Mouse (Mus musculus): Measurements from ENCODE around the gene Lhfpl3. TPM values are rescaled to one million over a fixed set of nuclear protein-coding genes. Genes with fewer than 3 reads are reported as not detected.

The Lhfpl3 gene
- total and polyA plus RNA-seq, 2 experiments from 2014 or later: 51.8 to 72.5 TPM

DNA sequence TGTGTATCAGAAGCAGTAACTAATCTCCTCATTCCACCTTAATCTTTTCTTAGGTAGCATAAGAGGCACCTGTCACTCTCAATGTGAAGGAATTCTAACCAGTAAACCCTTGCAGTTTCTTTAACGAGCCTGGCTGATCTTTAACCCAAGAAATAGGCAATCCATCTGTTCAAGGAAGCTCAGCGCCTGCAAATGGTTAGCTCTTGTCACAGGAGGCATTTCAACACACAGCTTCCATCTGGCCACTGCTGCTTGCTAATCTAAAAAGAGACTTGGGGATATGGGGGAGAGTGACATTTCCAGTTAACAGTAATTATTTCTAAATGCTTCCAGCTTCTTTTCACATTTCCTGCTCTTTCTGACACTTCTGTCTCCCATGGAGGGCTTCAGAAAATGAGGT, 182.9 kb downstream of the Lhfpl3 start:
- no peak overlapping the region for H3K9ac ChIP-seq (replicated peaks; ENCODE audit: low read length, poor library complexity, severe bottlenecking)
- no peaks in the 10 kb centered on the region for H3K9me3 ChIP-seq (ENCODE audit: low read length)
- ATAC-seq (ENCODE audit: low FRiP score): no peak
- H3K36me3 ChIP-seq (ENCODE audit: insufficient read depth, low read length): no peaks in the 10 kb centered on the region
- no peaks in the 10 kb centered on the region for H3K4me1 ChIP-seq (ENCODE audit: insufficient read depth, low read length)
- no peak for TF ChIP-seq CTCF (IDR thresholded peaks at IDR 0.05)
- H3K27ac ChIP-seq (ENCODE audit: low read depth, low read length): no peak overlapping the region
- DNase-seq (ENCODE audit: low spot score): peak; percentile 35
- no peaks in the 10 kb centered on the region for H3K27me3 ChIP-seq (ENCODE audit: insufficient read depth, low read length)
- no peak overlapping the region for H3K4me2 ChIP-seq (ENCODE audit: low read depth, low read length, poor library complexity, severe bottlenecking)
- 59% methylated on average over 2 of the region's 2 CpGs for WGBS
- no peak overlapping the region for H3K4me3 ChIP-seq (ENCODE audit: low read depth, low read length)

DNA sequence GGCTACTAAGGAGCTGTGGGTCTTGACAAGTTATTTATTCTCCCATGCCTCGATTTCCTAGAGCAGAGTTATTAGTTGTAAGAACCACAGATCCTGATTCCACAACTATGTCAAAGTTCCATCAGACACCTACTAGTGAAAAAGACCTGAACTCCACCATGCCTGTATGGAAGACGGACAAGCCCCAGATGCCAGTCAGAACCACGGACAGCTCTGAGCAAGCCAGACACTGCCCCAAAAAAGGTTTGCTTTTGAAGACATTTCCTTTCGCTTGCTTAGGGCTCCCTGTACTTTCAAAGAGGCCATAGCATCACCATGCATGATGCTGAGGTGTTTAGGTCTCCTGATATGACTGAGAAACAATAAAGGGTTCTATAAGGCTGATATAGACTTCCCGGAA, 197.4 kb downstream of the Lhfpl3 start:
- Histone ChIP-seq H3K4me3 (ENCODE audit: low read depth, low read length) (no peak overlapping the region), H3K9ac (replicated peaks; ENCODE audit: low read length, poor library complexity, severe bottlenecking) (no peak overlapping the region), H3K9me3 (ENCODE audit: low read length) (no peaks in the 10 kb centered on the region), H3K4me2 (ENCODE audit: low read depth, low read length, poor library complexity, severe bottlenecking) (no peak overlapping the region), H3K36me3 (ENCODE audit: insufficient read depth, low read length) (no peaks in the 10 kb centered on the region), H3K27ac (ENCODE audit: low read depth, low read length) (no peak overlapping the region), H3K27me3 (ENCODE audit: insufficient read depth, low read length) (no peaks in the 10 kb centered on the region), H3K4me1 (ENCODE audit: insufficient read depth, low read length) (no peaks in the 10 kb centered on the region)
- DNase-seq (ENCODE audit: low spot score) (no peak), ATAC-seq (ENCODE audit: low FRiP score) (no peak)
- TF ChIP-seq CTCF (IDR thresholded peaks at IDR 0.05): no peak
- WGBS: 66% methylated on average over 5 of the region's 5 CpGs

- Histone ChIP-seq H3K27me3 (ENCODE audit: insufficient read depth, low read length) (no peaks in the 10 kb centered on the region), H3K9ac (replicated peaks; ENCODE audit: low read length, poor library complexity, severe bottlenecking) (no peak overlapping the region), H3K4me1 (ENCODE audit: insufficient read depth, low read length) (no peaks in the 10 kb centered on the region), H3K4me2 (ENCODE audit: low read depth, low read length, poor library complexity, severe bottlenecking) (no peak overlapping the region), H3K36me3 (ENCODE audit: insufficient read depth, low read length) (no peaks in the 10 kb centered on the region), H3K4me3 (ENCODE audit: low read depth, low read length) (no peak overlapping the region), H3K9me3 (ENCODE audit: low read length) (no peaks in the 10 kb centered on the region), H3K27ac (ENCODE audit: low read depth, low read length) (no peak overlapping the region)
- 67% methylated on average over 6 of the region's 6 CpGs for WGBS
- no peak for TF ChIP-seq CTCF (IDR thresholded peaks at IDR 0.05)
- no peak for DNase-seq (ENCODE audit: low spot score)
- ATAC-seq (ENCODE audit: low FRiP score): no peak
Observed at GRCm38 (mm10) chr5:22963300-22963699, 217.4 kb downstream of the Lhfpl3 start.

- Histone ChIP-seq H3K27me3 (ENCODE audit: insufficient read depth, low read length) (no peaks in the 10 kb centered on the region), H3K4me2 (ENCODE audit: low read depth, low read length, poor library complexity, severe bottlenecking) (no peak overlapping the region), H3K9ac (replicated peaks; ENCODE audit: low read length, poor library complexity, severe bottlenecking) (no peak overlapping the region), H3K4me1 (ENCODE audit: insufficient read depth, low read length) (no peaks in the 10 kb centered on the region), H3K36me3 (ENCODE audit: insufficient read depth, low read length) (no peaks in the 10 kb centered on the region), H3K9me3 (ENCODE audit: low read length) (no peaks in the 10 kb centered on the region), H3K4me3 (ENCODE audit: low read depth, low read length) (no peak overlapping the region), H3K27ac (ENCODE audit: low read depth, low read length) (no peak overlapping the region)
- 91% methylated on average over 2 of the region's 2 CpGs for WGBS
- ATAC-seq (ENCODE audit: low FRiP score) (no peak), DNase-seq (ENCODE audit: low spot score) (no peak)
- TF ChIP-seq CTCF (IDR thresholded peaks at IDR 0.05): no peak
Observed at GRCm38 (mm10) chr5:22986771-22987170, 240.9 kb downstream of the Lhfpl3 start.

DNA sequence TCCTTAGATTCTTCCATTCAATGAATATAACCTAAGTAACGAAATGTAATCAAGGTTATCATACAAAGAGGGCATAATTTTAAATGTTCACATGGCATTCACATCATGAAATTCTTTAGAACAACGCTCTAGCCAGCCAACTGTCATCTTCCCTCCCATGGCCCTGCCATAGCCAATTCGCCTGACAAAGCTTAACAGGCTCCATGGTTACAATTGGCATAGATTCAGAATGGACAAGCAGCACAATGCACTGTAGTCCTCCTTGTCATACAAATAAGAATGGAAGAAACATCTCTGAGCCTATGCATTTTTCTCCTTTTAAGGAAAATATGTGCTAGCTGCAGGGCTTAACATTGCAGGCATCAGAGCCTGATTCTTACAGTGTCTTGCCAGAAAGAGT, 254.0 kb downstream of the Lhfpl3 start:
- no peak for TF ChIP-seq CTCF (IDR thresholded peaks at IDR 0.05)
- no peak overlapping the region for H3K4me3 ChIP-seq (ENCODE audit: low read depth, low read length)
- 61% methylated on average over 3 of the region's 3 CpGs for WGBS
- ATAC-seq (ENCODE audit: low FRiP score) (no peak), DNase-seq (ENCODE audit: low spot score) (peak; percentile 63)
- no peak overlapping the region for H3K27ac ChIP-seq (ENCODE audit: low read depth, low read length)
- H3K4me2 ChIP-seq (ENCODE audit: low read depth, low read length, poor library complexity, severe bottlenecking): no peak overlapping the region
- no peaks in the 10 kb centered on the region for H3K27me3 ChIP-seq (ENCODE audit: insufficient read depth, low read length)
- no peaks in the 10 kb centered on the region for H3K4me1 ChIP-seq (ENCODE audit: insufficient read depth, low read length)
- no peaks in the 10 kb centered on the region for H3K9me3 ChIP-seq (ENCODE audit: low read length)
- H3K9ac ChIP-seq (replicated peaks; ENCODE audit: low read length, poor library complexity, severe bottlenecking): no peak overlapping the region
- no peaks in the 10 kb centered on the region for H3K36me3 ChIP-seq (ENCODE audit: insufficient read depth, low read length)

- DNase-seq (ENCODE audit: low spot score) (peak; percentile 55), ATAC-seq (ENCODE audit: low FRiP score) (0 out of 2 replicates have a peak, but pooled peaks have one; percentile 34)
- Histone ChIP-seq H3K4me2 (ENCODE audit: low read depth, low read length, poor library complexity, severe bottlenecking) (no peak overlapping the region), H3K9me3 (ENCODE audit: low read length) (no peaks in the 10 kb centered on the region), H3K4me3 (ENCODE audit: low read depth, low read length) (no peak overlapping the region), H3K4me1 (ENCODE audit: insufficient read depth, low read length) (no peaks in the 10 kb centered on the region), H3K27me3 (ENCODE audit: insufficient read depth, low read length) (no peaks in the 10 kb centered on the region), H3K36me3 (ENCODE audit: insufficient read depth, low read length) (no peaks in the 10 kb centered on the region), H3K9ac (replicated peaks; ENCODE audit: low read length, poor library complexity, severe bottlenecking) (no peak overlapping the region), H3K27ac (ENCODE audit: low read depth, low read length) (no peak overlapping the region)
- WGBS: 74% methylated on average over 2 of the region's 2 CpGs
- no peak for TF ChIP-seq CTCF (IDR thresholded peaks at IDR 0.05)
Observed at GRCm38 (mm10) chr5:23003123-23003797, 257.4 kb downstream of the Lhfpl3 start.

Data from midbrain, postnatal 0 days (tissue).